Mouse (Mus musculus) thymus, postnatal 4 days (tissue): ENCODE measurements around the gene Ngb.

Experiments used
- DNase-seq: peaks from one replicate; pipeline ENCODE4 v3.0.0; 2021

Gene Ngb

GRCm38 (mm10) chr12:87102165-87102631 is at the start of gene Ngb:
Ngb (minus strand) TSS chr12:87102539.
- DNase-seq = no peak

DNA sequence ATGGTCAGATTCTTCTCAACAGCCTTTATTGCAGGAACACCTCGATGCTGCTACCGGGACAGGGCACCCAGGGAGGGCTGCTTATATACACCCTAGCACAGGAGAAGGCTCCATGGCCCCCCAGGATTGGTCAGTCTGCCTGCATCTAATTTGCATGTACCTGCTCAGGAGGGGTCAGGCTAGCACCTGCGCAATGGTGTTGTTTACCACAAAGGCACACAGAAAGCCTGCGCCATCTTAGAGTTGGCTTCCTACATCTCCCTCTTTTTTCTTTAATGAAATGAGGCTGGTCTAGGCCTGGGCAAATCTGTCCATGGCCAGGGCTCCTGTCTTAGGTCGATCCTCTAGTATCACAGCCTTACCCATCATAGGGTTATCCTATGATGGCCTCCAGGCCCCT is 47.1 kb upstream of the Ngb start:
- DNase-seq = no peak

- DNase-seq = no peak
Observed at GRCm38 (mm10) chr12:87148136-87148535, 45.8 kb upstream of the Ngb start.

DNA sequence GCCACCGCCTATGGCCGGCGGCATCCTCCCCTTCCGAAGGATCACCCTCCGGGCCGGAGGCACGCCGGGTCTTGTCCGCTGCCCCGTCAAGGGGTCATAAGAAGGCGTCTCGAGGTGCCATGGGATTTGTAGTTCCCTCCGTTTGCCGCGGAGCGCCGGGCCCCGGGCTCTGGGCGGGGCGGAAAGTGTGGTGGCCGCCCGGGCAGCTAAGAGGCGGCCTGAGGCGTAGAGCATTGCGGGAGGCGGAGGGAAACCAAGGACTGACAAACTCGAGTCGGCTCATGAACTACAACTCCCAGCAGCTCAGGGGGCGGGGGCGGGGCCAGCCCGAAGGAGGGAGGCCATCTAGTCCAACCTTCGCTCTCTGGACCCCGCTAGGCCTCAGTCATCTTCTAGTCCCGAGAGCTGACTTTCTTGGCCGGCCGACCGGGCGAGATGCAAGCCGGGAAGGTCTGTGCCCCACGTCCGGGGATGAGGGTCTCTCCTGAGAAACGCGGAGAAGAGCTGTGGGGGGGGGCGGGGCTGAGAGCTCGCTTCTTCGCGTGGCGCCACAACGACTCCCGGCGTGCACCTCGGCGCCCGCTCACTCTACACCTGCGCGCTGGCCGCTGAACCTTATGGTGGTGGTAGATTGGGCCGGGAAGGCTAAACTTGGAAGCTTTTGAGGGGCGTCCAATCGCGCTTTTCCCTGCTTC is 45.2 kb upstream of the Ngb start, which contains the start of gene Pomt2:
Gene Pomt2 (minus strand): TSS at position 574 of the 695 bp plus-strand sequence.
- DNase-seq = peak; percentile 85

DNA sequence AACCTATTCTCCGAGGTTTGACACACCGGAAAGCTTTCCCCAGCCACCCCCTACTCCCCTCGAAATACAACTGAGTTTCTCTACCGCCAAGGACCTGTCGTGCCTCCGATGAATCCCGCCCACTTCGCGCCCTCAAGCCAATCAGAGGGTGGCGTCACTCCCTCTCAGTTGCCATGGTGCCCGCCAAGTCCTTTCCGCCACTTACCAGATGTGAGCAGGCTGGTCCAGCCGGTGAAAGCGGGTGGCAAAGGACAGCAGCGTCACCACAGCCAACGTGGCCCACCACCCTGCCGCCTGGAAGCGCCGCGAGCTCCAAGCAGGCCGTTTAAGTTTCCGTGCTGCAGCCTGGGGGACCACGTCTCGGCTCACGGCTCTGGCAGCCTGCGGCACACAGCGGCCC is 44.6 kb upstream of the Ngb start, which contains the start of gene Gstz1:
Gene Gstz1 (plus strand): TSS at position 200 of the 400 bp plus-strand sequence.
- peak; percentile 93 for DNase-seq

DNA sequence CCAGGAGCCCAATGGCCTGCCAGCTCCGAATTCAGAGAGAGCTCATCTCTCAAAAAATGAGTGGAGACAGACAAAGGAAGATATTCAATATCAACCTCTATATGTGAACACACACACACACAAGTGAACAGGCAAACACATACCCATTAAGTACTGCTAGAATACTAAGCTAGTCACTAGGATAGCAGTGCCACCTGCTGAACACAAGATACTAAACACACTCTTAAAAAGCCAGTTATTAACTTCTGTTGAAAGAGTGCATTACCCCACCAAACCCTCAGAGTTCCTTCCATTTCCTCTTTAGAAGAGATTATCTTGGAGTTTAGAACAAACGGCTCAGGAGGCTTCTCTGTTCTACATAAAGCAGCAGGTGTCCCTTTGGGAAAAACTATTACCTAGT is 39.8 kb upstream of the Ngb start:
- DNase-seq = no peak

DNA sequence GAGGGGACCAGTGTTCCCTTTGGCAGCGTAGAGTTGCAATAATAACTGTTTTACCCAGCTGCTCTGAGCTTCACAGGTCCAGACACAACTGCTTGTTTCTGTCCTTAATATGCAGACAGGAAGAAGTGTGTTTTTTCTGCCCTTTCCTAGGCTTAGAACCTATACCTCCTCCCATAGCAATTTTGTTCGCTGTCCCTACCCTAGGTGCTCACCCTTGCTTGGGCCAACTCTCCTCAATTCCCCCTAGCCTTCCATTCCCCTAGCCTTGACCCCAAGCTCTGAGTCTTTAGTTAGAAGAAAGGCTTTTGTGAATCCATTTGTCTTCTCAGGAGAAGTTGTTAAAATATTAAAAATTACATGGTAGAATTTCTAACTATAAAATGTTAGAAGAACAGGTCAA is 36.4 kb upstream of the Ngb start:
- DNase-seq = no peak

DNA sequence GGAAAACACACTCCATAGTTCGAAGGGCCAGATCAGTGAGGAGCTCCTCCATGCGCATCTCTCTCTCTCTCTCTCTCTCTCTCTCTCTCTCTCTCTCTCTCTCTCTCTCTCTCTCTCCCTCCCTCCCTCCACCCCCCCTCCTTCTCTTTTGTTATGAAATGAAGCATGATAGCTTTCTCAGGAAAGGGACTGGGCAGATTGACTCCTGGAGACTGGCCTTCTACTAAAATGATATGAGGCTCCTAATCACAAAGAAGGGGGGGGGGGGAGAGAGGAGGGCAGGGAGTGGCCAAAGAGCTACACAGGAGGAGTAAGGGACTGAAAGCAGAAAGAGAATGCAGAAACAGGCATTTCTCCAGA is 36.0 kb upstream of the Ngb start:
- DNase-seq = no peak

DNA sequence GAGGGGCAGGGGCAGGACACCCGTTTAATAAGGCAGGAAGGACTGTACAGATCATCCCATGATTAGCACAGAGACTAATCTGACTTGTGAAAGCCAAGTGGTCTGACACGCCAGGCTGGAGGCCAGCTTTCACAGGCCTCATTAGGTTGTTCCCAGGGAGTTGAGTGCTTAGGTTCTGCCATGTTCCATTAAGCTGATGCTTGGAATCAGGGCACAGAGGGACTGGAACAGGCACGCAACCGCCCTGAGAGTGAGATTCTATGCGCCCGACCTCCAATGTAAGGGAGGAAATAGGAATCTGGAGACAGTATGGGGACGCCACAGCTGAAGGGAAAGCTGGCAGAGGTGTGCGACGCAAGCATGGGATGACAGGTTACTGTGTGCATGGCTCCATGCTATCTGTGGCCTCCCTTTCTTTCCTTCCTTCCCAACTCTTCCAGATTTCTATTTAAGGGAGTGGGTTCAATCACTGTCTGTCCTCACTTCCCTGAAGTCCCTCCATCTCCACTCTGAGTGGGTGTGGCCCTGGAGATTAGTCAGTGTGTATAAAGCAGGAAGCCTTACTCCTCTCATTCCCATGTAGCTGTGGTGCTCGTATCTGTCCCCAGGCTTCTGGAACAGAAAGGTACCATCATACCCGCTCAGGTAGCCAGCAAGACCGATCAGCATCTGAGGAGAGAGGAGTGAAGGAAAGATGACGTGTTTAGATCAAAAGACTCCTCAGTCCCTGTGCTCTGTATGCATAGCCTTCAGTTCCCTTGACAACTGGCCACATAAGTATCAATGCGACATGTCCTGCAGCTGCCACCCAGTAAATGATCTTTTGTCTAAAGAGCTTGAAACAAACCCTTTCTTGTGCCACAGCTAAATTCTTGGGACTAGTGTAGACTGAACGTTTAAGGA is 35.4 kb upstream of the Ngb start:
- no peak for DNase-seq

DNA sequence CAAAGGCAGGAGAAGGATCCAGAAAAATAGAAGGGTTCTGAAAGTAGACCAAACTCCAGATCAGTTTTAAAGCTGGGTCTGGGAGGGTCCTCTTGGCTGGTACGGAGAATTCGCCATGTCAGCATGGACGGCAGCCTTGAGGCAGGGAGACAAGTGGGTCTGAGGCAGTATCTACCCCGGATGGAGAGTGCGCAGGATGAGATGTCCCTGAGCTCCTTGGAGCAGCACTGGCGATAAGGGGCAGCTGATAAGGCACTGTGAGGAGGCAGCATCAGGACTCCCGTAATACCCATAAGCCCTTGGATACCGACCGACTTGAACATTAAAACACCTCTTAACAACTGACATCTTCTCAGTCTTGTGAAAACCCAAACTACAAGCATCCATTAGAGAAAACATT is 30.4 kb upstream of the Ngb start:
- no peak for DNase-seq

DNA sequence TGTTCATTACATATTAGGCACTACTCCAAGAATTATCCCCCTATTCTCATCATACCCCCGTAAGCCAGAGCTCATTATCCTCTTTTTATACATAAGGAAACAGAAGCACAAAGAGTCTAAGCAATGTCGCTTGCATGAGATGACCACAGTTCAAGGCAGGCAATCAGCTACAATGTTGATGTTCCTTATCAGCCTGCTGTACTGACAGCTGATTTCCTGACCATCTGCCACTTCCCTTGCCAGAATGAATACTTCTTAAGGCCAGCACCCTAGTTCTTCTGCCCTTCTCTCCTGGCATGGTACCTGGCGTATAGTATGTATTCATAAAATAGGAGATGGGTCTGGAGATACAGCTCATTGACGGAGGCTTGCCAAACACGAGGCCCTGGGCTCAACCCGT is 29.9 kb upstream of the Ngb start:
- DNase-seq = no peak

GRCm38 (mm10) chr12:87131619-87132018 is 29.3 kb upstream of the Ngb start:
- peak; percentile 69 for DNase-seq

- no peak for DNase-seq
Observed at GRCm38 (mm10) chr12:87131181-87131580, 28.8 kb upstream of the Ngb start.

DNA sequence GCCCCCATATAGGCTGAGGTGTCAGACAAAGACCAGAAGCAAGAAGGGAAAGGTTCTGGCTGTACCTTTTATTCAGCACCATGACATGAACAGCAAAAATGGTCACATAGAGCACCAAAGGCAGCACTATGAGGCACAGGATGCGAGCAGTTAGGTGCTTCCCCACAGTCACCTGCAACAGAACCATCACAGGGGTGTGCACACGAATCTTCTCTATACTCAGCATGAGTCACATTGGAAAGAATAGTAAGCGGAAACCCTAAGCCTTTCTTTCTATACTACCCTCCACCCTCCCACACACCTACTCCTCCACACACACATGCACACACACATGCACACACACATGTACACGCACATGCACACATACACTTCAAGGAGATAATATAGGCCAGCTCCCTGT is 27.9 kb upstream of the Ngb start:
- no peak for DNase-seq

DNA sequence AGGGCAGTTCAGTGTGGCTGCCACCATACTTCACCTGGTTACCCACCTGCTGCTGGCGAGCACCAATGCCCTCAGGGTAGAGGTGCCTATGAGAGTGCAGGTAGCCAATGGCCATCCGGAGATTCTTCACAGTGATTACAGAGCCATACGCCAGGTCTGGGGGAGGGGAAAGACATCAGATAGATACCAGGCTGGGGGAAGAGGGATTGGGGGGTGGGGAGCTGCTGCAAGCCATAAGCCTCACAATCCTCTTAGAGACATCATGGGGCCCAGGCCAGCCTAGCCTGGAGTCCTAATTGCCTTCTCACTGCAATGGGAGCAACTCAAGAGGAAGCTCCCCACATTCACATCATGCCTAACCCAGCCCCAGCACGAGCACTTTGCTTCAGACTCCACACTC is 24.9 kb upstream of the Ngb start:
- no peak for DNase-seq

DNA sequence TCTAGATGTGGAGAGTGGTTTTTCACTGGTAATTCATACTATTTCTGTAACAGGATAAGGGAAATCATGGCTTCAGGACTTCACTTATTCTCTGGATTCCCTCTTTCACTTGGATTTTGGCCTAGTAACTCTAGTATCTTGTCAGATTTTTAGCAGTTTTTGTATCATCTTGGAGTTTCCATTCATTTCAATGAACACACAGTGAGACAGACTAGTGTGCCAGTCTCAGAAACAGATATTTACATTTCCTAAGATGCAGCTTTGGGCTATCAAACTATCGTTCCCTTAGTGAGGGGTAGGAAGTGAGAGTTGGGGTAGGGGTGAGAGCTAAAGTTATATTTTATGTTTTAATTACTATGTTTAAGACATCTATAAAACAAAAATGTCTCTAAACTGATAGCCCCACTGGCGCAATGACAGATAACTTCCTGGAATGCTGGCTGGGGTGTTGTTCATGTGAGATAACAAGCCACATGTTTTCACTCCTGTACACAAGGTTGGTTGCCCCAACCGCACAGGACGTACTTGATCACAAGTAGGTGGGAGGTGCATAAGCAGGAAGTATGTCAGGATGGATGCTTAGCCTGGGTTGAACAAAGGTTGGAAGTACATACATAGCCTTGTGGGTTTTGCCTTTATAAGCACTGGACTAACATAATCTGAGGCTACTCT is 19.7 kb upstream of the Ngb start:
- DNase-seq = no peak

- no peak for DNase-seq
Observed at GRCm38 (mm10) chr12:87107357-87107977, 5.1 kb upstream of the Ngb start.

GRCm38 (mm10) chr12:87104796-87105195 is 2.5 kb upstream of the Ngb start:
- DNase-seq = no peak

- no peak for DNase-seq
Observed at GRCm38 (mm10) chr12:87103471-87103870, 1.1 kb upstream of the Ngb start.

DNA sequence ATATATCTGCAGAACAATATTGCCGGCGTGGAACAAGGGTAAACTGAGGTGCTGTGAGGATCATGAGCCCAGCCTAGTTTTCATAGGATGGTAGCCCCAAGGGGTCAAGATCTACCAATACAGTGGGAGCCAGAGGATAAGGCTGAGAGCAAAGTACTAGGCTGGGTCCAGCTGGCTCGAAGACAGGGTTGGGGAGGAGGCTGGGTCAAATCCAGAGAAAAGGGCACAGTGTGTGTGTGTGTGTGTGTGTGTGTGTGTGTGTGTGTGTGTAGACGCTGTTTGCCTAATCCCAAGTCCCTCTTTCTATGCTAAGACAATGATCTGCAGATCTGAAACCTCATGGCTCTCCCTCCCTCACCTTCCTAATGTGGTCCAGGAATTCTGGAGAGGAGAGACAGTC is 2.0 kb downstream of the Ngb start:
- no peak for DNase-seq

- DNase-seq = no peak
Observed at GRCm38 (mm10) chr12:87093671-87094070, 8.7 kb downstream of the Ngb start.

DNA sequence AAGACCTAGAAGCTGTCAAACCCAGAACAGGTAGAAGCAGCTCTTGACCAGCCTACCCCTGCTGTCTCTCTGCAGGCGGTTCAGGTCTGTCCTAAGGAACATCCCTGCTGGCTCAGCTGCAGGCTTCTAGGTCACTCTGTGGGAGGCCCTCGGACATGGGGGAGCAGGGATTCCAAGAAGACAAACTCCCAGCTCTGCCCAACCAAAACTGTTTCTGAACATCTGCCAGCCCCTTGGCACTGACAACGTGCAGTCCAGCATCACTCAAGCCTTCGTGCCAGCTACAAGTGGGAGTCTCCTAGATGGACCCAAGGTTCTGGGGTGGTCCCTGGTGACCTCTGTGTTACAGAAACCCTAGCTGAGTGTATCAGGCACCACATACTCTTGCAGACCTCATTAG is 9.1 kb downstream of the Ngb start:
- DNase-seq = no peak

GRCm38 (mm10) chr12:87091916-87092315 is 10.4 kb downstream of the Ngb start:
- peak; percentile 23 for DNase-seq
